Mouse (Mus musculus) B cell, adult 62 days (primary cell): ENCODE results near the gene Dhx30. TPM values are rescaled to one million over a fixed set of nuclear protein-coding genes. Genes with fewer than 3 reads are reported as not detected.

Experiments
- total RNA-seq: library from RNA; stranded (reverse); gene quantifications from 4 replicates; pipeline ENCODE4 v1.2.4, GENCODE M21; 2023

Gene Dhx30
- 128 to 165 TPM (median 136 TPM) in 4 replicates for total RNA-seq

GRCm38 (mm10) chr9:110117779-110118139 lies at the start of gene Dhx30:
TSS of gene Dhx30 (minus strand) at chr9:110117830.

GRCm38 (mm10) chr9:110116977-110117778 lies 452 bp downstream of the Dhx30 start, which contains the start of gene Smarcc1:
TSS of gene Smarcc1 (plus strand) at chr9:110117708.

Other genes with a start within 250 kb of the Dhx30 start
- gene Cdc25a, start 242.3 kb downstream of the Dhx30 start, total RNA-seq: 9.5 to 15.2 TPM (median 10.9 TPM) in 4 replicates
- 62.0 to 69.9 TPM (median 67.6 TPM) in 4 replicates for gene Map4, start 186.4 kb downstream of the Dhx30 start, total RNA-seq
- gene Smarcc1, start 122 bp downstream of the Dhx30 start, total RNA-seq: 65.0 to 72.3 TPM (median 71.7 TPM) in 4 replicates
- gene Cspg5, start 126.0 kb upstream of the Dhx30 start, total RNA-seq: 2.9 to 3.4 TPM (median 3.2 TPM) in 4 replicates
- 7.4 to 9.7 TPM (median 8.0 TPM) in 4 replicates for gene Elp6, start 187.3 kb upstream of the Dhx30 start, total RNA-seq
- 69.3 to 87.5 TPM (median 75.0 TPM) in 4 replicates for gene Scap, start 215.5 kb upstream of the Dhx30 start, total RNA-seq